Mouse (Mus musculus): Measurements from ENCODE around the gene Adgrg3. TPM values are rescaled to one million over a fixed set of nuclear protein-coding genes. Genes with fewer than 3 reads are reported as not detected.
A peak's percentile ranks its signal among the peaks of the same experiment; 100 is the strongest.

Adgrg3 gene
- total RNA-seq, 2 experiments from 2014 or later: 106 to 178 TPM

DNA sequence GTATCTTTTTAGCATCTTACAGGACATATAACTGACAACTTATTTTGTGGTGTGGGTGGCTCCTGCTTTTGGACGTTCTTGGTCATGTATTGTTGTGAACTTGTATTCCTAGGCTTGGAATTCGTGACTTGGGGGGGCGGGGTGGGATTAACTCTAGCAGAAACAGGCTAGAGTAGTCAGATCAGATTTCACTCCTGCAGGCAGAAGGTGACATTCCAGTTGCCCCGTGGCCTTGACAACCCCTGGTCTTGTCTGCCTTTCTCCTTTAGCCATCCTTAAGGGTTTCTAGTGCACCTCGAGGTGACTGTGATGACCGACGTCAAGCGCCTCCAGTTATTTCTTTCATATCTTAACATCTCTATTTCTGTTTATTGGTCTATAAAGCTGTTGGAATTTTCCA, 5.7 kb downstream of the Adgrg3 start:
- no peak for ATAC-seq (replicated peaks; ENCODE audit: poor library complexity)

DNA sequence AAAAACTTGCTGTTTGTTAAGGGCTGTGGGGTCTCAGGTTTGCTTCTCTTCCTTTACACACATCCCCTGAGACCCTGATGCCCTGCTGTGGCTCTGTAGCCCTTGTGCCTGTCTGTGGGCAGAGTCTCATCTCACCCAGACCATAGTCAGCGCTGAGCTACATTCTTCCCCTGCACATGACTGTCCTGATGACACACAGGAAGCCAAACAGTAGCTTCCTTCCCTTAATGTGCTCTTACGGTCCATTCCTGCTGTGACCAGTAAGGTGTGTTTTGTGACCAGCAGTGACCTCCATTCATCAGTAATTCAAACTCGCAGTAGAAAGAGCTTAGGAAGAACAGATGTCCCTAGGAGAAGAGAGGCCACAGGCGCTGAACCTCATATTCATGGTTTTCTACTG, 6.9 kb downstream of the Adgrg3 start:
- ATAC-seq (replicated peaks; ENCODE audit: poor library complexity): no peak

- ATAC-seq (replicated peaks; ENCODE audit: poor library complexity): no peak; the same call in 1 of the 2 replicates
Measured at GRCm38 (mm10) chr8:95025421-95025820, 7.9 kb downstream of the Adgrg3 start.

DNA sequence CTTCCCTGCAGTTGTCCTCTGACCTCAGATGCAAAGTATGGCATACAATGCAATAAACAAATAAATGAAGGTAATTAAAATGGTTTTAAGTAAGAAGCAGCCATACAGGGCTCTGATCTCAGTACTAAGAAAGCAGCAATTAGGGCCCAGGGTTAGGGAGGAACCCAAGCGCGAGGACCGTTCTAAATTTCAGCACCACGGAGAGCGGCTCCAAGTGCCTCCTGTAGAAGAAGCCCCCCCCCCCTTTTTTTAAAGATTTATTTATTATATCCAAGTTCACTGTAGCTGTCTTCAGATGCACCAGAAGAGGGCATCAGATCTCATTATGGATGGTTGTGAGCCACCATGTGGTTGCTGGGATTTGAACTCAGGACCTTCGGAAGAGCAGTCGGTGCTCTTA, 10.9 kb downstream of the Adgrg3 start:
- 0 out of 2 replicates have a peak, but pooled peaks have one; percentile 38 for ATAC-seq (replicated peaks; ENCODE audit: poor library complexity)

DNA sequence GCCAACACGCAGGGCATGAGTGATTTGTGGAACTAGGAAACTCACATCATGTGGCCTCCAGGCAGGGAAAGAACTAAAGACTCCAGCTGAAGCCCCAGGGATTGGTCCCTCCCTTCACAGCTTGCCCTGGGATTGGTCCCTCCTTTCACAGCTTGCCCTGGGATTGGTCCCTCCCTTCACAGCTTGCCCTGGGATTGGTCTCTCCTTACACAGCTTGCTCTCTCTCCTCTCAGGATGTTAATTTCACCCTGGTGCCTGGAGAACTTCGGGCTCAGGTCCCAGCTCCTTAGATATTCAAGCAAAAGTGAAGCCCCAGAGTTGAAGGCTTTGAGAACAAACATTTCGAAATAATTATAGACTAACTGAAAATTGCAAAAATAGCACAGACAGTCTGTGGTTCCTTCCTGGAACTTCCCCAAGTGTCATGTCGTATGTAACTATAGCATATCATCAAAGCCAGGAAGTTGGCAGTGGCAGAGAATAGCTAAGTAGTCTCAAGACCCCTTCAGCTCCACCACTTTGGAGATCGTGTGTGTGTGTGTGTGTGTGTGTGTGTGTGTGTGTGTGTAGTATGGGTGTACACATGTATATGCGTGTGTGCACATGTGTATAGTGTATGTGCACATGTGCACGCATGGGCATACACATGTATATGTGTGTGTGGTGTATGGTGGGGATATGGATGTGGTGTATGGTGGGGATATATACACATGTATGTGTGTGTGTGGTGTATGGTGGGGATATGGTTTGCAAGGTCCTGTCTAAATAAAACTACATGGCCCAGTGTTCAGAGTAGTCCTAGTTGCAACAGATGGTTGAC, 19.8 kb downstream of the Adgrg3 start:
- ATAC-seq (replicated peaks; ENCODE audit: poor library complexity): peak; percentile 93

- no peak for ATAC-seq (replicated peaks; ENCODE audit: poor library complexity)
Measured at GRCm38 (mm10) chr8:95041883-95042784, 24.6 kb downstream of the Adgrg3 start.

DNA sequence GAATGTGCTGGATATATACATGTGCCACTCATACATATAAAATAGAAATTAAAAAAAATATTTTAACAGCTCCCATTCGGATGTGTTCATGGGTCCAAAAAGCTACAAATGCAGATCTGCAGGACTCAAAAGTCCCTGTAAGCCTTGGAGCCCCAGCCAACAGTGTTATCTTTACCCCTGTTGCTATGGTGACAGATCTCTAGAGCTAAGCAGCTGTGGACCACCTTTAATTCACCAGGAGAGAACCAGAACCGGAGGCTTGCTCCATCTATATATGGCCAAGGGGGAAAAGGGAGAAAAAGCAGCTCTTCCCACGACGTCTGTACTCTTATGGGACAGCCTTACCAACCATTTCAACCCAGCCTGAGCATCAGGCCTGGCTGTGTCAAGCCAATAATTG, 27.3 kb downstream of the Adgrg3 start:
- no peak for ATAC-seq (replicated peaks; ENCODE audit: poor library complexity)

DNA sequence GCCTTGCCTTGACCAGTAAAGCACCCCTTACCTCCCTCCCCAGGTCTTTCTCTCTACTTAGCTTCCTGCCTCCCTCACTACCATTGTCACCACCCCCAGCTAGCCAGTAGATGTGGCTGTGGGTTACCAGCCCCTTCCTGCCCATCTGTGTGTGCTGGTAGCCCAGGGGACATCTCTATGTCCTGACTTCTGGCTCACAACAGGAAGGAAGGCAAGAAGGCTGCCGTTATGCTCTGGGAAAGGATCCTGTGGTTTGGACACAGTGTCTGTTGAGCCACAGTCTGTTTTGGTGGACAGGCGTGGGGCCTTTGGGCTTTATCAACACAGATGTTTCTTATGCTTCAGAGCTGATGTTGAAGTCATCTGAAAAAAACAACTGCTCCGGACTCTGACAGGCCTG, 29.5 kb downstream of the Adgrg3 start:
- peak; percentile 92 for ATAC-seq (replicated peaks; ENCODE audit: poor library complexity)

DNA sequence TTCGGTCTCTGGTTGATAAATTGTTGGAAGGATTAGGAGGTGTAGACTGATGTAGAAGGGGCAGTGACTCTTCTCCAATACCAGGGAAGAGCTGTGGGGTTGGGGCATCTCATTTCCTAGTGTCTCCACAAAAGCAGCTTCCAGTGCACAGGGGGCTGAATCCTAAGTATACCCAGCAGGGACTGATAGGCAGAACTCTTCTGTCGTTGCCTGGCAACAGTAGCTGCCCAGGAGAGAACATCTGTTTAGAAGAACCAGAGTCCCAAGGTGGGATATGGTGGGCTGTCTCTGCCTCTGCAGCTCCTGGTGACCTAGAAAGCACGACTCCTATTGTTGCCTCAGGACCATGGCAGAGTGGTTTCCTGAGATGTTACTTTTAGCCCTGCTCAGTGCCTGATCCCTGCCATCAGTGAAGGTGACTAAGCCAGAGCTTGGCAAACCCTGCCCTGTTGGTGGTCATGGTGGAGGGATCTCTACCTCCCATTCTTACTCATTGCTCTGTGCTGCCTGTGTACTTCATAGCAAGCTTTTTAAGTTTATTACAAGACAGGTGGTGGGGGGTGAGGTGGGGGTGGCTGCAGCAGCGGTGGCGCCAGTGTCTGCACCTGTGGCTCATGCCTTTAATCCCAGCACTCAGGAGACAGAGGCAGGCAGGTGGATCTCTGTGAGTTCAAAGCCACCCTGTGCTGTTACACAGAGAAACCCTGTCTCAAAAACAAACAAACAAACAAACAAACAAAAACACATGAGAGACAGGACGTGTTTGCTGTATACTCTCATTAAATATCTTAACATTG, 30.6 kb downstream of the Adgrg3 start:
- ATAC-seq (replicated peaks; ENCODE audit: poor library complexity): no peak

DNA sequence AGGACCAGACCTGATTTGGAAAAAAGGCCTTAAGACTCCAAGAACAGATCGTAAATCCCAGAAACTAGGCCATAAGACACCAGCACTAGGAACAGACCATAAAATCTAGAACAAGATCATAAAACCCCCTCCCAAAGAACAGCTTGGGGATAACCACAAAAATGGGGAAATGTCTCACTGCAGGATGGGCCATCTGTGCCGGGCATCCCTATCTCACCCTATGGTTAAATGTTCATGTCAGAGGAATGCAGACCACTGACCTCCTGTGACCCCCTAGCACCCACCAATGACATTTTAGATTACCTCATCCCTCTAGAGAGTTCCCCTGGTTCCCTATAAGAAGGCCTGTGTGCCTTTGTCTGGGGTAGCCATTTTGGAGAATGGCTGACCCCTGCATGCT, 32.1 kb downstream of the Adgrg3 start:
- peak; percentile 57 for ATAC-seq (replicated peaks; ENCODE audit: poor library complexity)

GRCm38 (mm10) chr8:95054438-95054837, 36.9 kb downstream of the Adgrg3 start:
- no peak for ATAC-seq (replicated peaks; ENCODE audit: poor library complexity)

- ATAC-seq (replicated peaks; ENCODE audit: poor library complexity): peak; percentile 67
Measured at GRCm38 (mm10) chr8:95054927-95055510, 37.5 kb downstream of the Adgrg3 start, which contains the start of gene Drc7. Drc7 (plus strand) TSS chr8:95055103.

DNA sequence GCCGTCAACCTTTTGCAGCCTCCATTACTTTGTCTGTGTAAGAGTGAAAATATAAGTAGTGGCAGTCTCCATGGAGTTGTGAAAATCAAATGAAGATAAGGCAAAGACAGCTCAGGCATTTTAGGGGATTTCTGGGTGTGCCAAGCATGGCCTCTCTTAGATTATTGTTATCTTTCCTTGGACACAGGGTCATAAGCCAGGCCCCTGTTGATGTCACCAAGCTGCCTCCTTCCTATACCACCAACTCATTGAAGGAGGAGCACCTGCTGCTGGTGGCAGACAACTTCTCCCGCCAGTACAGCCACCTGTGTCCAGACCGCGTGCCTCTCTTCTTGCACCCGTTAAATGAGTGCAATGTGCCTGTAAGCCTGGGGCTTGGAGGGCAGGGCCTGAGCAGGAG, 38.9 kb downstream of the Adgrg3 start:
- peak; percentile 62 for ATAC-seq (replicated peaks; ENCODE audit: poor library complexity)

- peak; percentile 30 for ATAC-seq (replicated peaks; ENCODE audit: poor library complexity)
Measured at GRCm38 (mm10) chr8:95058661-95059060, 41.2 kb downstream of the Adgrg3 start.

DNA sequence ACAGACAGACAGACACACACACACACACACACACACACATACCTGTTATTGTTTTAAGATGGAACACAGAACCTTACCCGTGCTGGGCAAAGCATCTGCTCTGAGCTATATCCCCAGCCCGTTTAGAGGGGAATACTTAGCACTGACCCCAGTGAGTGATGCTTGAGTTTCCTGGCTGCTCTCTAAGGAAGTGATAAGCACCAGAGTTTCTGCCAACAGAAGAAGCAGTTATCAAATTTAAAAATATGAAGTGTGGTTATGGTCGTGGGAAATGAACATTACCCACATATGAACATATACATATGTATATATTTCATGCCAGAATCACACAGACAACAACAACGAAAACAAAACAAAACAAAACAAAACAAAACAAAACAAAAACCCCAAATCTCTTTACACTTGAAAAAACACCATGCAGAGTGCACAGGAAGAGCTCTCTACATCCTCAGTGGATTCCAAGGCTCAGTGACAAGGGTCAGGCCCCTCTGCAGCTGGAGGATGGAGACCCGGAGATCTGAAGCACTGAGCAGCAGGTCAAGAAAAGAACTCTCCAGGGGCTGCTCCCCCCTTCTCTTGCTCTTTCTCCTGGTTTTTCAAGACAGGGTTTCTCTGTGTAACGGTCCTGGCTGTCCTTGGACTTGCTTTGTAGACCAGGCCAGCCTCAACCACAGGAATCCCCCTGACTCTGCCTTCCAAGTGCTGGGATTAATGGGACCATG, 42.5 kb downstream of the Adgrg3 start:
- ATAC-seq (replicated peaks; ENCODE audit: poor library complexity): no peak

- ATAC-seq (replicated peaks; ENCODE audit: poor library complexity): no peak
Measured at GRCm38 (mm10) chr8:95064531-95064930, 47.0 kb downstream of the Adgrg3 start.

DNA sequence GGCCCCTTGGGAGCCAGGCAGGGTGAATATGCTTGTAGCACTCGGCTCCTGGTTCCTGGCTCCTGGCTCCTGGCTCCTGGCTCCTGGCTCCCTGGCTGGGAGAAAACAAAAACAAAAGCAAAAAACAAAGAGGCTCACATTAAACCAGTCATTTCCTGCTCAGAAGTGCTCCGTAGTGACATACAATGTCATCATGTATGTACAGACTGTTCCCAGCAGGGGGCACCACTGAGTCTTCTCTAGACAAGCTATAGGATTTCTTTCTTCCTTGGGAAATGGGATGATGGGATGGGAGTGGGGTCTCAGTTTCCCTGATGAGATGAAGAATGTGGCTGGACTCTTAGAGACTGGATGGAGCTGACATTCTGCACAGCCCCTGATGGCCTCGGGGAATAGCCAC, 50.1 kb downstream of the Adgrg3 start:
- peak; percentile 90 for ATAC-seq (replicated peaks; ENCODE audit: poor library complexity)

DNA sequence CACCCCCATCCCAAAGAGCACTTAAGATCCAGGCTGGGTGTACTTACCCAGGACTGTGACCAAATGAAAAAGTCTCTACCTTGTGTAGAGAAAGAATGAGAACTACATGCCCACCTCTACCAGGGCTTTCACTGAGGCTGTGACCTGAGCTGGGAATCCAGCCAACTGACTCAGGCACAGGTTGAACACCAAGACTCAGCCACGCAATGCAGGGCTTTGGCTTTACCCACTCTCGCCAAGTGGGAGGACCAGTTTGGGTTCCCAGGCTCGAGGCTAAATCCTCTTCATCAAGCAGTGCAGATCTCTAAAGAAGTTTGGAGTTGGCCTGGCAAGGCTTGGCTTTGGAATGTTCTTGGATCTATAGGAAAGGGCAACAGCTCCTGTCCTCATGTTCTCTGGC, 58.0 kb downstream of the Adgrg3 start:
- ATAC-seq (replicated peaks; ENCODE audit: poor library complexity): no peak

DNA sequence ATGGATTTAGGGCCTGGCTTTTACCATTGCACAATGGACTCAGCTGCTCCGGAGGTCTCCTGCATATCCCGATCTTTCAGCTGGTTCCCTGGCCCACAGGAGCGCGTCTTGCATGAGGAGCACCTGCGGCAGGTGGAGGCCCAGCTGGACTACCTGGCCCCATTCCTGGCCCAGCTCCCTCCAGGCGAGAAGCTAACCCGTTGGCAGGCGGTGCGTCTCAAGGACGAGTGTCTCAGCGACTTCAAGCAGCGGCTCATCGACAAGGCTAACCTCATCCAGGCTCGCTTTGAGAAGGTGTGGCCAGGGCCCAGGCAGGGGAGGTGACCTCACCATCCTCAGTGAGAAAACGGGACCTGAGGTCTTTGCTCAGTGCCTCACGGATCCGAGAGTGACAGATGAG, 58.7 kb downstream of the Adgrg3 start:
- ATAC-seq (replicated peaks; ENCODE audit: poor library complexity): no peak

DNA sequence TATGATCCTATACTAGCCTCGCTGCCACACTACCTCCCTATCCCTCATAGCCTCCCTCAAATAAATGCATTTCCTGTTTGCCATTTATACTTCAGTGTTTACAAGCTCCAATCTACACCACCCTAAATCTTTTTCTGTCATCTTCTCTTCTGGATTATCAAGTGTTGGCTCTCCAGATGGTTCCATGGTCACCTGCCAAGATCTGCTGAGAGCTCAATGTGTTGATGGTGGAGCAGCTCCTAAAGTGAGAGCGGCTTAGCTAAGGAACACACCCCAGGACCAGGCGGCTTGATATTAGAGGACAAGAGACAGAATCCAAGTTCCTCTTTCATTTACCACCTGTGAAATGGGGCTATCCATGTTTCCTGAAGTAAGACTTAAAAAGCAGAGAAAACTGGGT, 60.6 kb downstream of the Adgrg3 start:
- no peak for ATAC-seq (replicated peaks; ENCODE audit: poor library complexity)

All from megakaryocyte progenitor cell, adult 5-6 weeks (primary cell).